Mouse (Mus musculus) olfactory bulb, adult 2 months (tissue): Measurements from ENCODE around the gene Mdga1.

Experiments used
- CTCF ChIP-seq: fragments of 200-500 bp; IDR thresholded peaks from 2 replicates; pipeline ENCODE4 v1.5.1; 2012; ENCODE audit warnings: low read depth, mild to moderate bottlenecking, low read length, moderate library complexity; ENCODE audit not compliant: insufficient read depth
- POLR2A ChIP-seq: fragments of 200-500 bp; IDR thresholded peaks from 2 replicates; pipeline ENCODE4 v1.6.1; 2012; ENCODE audit warnings: mild to moderate bottlenecking, low read depth, low read length, moderate library complexity; ENCODE audit not compliant: insufficient read depth

- TF ChIP-seq POLR2A (no peak), CTCF (no peak)
Measured at GRCm38 (mm10) chr17:29829136-29829535, 140.8 kb downstream of the Mdga1 start.
